Mouse (Mus musculus): ENCODE results near the gene Derl3.

- TF ChIP-seq CTCF (IDR thresholded peaks at IDR 0.05; ENCODE audit: insufficient read depth, low read depth, low read length) (no peak), POLR2A (IDR thresholded peaks at IDR 0.05; ENCODE audit: insufficient read depth, low read depth, low read length) (no peak)
Observed at GRCm38 (mm10) chr10:75944066-75944772, 51.0 kb downstream of the Derl3 start.

Measured in olfactory bulb, adult 2 months (tissue).